Mouse (Mus musculus): ENCODE data around the gene Megf11.
"Not testable (repeated sequence)": the region's sequence is repeated elsewhere in the genome, so short reads cannot be mapped to it uniquely, and the experiment has no call there.

Megf11 gene

DNA sequence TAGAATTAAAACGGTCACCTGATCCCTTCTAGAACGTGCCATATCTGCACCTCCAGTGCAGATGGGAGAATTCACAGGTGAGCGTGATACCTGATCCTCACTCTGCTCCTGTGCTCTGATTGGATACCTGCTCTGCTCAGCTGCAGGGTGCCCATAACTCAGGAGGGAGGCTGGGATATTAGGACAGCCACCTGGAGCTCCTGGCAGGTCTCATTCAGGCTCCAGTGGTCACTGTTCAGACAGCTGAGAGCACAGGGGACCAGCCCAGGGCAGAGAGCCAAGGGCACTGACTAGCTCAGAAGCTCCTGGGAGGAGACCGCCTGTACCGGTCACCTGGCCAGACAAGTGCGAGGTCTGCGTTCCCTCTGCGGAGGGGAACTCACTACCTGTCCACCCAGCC lies 80.7 kb downstream of the Megf11 start:
- no peak for DNase-seq (ENCODE audit: low spot score)

- DNase-seq (ENCODE audit: low spot score) = no peak
Observed at GRCm38 (mm10) chr9:64466564-64466963, 81.1 kb downstream of the Megf11 start.

DNA sequence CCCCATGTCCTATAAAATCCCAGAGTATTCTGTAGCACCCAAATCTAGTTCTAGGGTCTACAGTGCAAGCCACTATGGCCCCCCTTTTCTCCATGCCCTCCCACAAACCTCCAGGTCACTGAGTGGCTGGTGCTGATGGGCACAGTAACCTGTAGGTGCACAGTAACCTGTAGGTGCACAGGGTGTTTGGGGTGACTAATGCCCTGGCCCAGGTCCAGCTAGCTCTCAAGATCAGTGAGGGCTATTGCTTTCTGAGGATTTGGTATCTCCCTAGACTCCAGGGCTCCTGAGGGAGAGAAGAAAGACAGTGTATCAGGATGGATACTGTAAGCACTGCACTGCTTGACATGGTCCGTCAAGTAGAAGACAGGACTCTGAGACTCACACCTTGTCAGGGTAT lies 85.4 kb downstream of the Megf11 start:
- no peak for DNase-seq (ENCODE audit: low spot score)

DNA sequence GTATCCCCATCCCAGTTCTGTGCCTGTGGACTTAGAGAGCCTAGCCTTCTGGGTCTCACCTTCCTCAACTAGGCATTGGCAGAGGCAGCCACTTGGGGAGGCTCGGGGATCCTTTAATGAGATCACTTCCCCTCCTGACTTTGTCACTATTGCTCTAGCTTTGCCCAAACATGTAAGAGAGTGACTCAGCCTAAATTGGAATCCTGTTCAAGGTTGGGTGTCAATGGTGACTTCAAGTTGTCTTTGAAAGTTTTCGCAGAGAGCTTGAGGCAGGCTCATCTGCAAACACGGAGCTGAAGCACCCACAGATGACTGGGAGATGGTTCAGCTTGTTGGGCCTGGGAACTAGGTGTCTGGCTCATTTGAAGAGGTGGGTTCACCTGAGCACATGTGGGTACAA lies 85.9 kb downstream of the Megf11 start:
- no peak for DNase-seq (ENCODE audit: low spot score)

GRCm38 (mm10) chr9:64472165-64472564 lies 86.7 kb downstream of the Megf11 start:
- DNase-seq (ENCODE audit: low spot score) = no peak

DNA sequence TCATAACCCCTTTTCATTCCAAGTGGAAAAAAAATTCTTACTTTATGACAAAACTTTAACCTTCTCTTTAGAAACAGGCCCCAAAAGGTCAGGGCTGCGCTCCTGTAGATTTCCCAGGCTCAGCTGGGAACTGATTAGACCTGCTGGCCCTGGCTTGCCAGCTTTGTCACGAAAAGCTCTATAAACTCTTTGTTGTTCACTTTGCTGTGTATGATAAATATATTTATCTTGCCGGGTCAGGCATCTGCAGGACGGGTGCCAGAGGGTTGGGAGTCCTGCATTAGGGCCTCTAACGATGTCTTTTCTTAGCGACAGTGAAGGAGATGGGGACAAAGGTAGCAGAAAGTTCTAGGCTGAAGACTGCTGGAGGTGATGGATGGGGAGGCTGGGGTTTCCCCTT lies 87.3 kb downstream of the Megf11 start:
- DNase-seq (ENCODE audit: low spot score) = no peak

GRCm38 (mm10) chr9:64473170-64473569 lies 87.7 kb downstream of the Megf11 start:
- DNase-seq (ENCODE audit: low spot score) = no peak

GRCm38 (mm10) chr9:64473695-64474094 lies 88.3 kb downstream of the Megf11 start:
- DNase-seq (ENCODE audit: low spot score) = no peak

GRCm38 (mm10) chr9:64474142-64474541 lies 88.7 kb downstream of the Megf11 start:
- no peak for DNase-seq (ENCODE audit: low spot score)

DNA sequence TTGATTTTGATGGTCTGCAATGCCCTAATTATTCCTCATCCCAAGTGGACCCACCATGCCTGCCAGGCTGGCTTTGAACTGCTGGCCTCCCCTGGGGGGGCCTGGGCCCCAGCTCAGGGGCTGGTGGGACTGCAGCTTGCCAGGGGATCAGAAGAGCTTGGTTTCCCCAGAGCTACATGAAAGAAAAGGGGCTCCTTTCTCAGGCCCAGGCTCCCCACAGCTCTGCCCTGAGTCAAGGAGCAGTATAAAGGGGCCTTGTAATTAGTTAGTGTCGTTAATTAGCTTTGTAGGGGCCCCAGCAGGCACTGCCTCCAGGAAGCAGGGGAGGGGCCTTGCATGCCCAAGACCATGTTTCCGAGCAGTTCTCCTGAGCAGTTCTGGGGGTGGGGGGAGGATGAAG lies 90.5 kb downstream of the Megf11 start:
- DNase-seq (ENCODE audit: low spot score) = no peak

GRCm38 (mm10) chr9:64477397-64477796 lies 92.0 kb downstream of the Megf11 start:
- DNase-seq (ENCODE audit: low spot score) = not testable (repeated sequence)

DNA sequence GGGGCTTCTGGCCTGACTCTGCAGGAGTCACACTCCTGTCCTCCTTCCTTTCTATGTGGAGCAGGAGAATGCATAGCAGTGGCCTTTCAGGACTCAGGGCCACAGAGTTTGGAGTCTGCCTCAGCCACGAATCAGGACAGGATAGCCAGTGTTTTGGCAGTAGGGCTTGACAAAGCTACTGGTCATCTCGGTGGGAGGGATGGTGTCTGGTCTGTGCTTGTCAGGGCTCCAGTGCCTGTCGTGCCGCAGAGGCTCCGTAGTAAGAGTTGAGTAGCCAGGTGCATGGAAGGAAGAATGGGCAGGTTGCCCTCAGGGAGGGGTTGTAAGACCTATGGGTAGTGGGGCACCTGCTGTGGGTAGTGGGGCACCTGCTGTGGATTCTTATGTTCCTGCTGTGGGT lies 96.7 kb downstream of the Megf11 start:
- no peak for DNase-seq (ENCODE audit: low spot score)

GRCm38 (mm10) chr9:64487377-64487776 lies 102.0 kb downstream of the Megf11 start:
- DNase-seq (ENCODE audit: low spot score) = no peak

DNA sequence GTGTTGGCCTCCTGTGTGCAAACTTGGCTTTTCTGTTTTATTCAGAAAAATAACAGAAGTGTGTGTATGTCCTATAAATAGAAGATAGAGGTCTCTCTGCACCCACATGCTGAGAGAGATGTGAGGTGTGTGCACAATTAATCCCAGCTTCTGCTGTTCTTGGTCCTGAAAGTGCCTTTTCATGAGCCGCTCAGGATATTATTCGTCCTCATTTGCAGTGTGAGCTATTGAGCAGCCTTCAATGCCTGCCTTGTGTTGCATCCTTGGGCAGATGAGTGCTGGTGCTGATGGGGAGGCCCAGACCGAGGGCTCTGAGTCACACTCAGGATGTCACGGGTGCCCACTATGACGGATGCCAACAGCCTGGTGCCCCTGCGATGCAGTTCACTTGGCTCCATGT lies 109.2 kb downstream of the Megf11 start:
- DNase-seq (ENCODE audit: low spot score) = no peak

DNA sequence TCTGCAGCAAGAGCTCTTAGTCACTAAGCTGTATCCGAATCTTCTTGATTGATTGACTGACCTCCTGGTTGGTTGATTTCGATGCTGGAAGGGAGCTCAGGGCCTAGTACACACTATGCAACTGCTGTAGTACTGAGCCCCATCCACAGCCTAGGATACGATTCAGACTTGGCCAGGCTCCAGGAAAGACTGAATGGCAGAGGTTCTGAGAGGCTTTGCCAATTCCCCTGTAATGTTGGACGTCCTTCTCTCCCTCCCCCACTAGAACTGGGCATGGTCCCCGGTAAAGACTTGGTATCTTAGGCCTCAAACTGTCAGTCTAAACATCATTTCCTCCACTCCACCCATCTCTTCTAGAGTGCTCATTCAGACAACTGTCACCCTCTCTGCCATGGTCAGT lies 113.5 kb downstream of the Megf11 start:
- DNase-seq (ENCODE audit: low spot score) = no peak

- DNase-seq (ENCODE audit: low spot score) = no peak
Observed at GRCm38 (mm10) chr9:64501211-64501610, 115.8 kb downstream of the Megf11 start.

GRCm38 (mm10) chr9:64503996-64504395 lies 118.6 kb downstream of the Megf11 start:
- DNase-seq (ENCODE audit: low spot score) = no peak

DNA sequence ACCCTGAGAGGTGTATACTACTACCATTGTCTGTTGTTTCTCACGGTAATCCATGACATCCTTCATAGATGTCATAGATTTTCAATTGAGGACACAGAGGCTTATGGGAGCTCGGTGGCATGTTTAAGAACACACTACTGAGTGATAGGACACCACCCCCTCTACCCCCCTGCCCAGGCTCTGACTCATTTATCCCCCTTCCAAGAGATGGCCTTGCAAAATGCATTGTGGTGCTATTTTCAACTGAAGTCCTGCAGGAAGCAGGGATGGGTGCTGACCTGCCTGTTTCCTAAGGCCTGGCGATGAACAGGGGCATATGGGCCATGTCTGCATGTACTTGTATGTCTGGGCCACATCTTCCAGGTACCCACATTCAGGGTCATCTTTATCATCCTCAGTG lies 119.0 kb downstream of the Megf11 start:
- DNase-seq (ENCODE audit: low spot score) = no peak

DNA sequence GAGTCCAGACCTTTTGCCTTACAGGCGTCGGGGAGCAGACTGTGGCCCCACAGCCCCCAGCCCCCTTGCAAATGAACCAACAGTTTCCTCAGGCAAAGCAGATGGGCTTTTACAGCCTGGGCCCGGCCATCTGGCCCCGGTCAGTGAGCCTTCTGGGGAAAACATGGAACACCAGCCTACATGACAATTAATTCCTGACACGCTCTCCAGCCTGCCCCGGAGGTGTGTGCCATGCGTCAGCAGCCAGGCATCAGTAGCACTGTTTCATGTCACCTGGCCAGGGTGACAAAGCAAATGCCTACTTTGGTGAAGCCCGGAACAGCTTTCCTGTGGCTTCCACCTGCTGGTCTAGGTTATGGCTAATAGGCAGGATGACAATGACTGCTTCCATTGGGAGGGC lies 119.5 kb downstream of the Megf11 start:
- no peak for DNase-seq (ENCODE audit: low spot score)

- no peak for DNase-seq (ENCODE audit: low spot score)
Observed at GRCm38 (mm10) chr9:64506440-64507206, 121.2 kb downstream of the Megf11 start.

DNA sequence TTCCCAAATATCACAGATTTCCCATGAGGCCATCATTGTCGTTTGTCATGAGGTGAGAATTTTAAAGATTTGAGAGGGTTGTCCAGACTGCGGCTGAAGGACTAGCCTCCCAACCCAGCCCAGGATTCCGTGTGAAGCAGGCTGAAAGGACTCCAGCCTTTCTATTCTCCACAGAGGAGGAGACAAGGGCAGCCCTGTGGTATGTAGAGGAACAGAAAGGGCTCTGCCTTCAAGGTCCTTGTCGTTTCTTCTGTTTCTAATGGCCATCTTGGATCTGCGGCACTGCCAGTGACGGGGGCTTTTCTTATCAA lies 121.7 kb downstream of the Megf11 start:
- DNase-seq (ENCODE audit: low spot score) = no peak

GRCm38 (mm10) chr9:64507995-64508394 lies 122.6 kb downstream of the Megf11 start:
- DNase-seq (ENCODE audit: low spot score) = no peak

DNA sequence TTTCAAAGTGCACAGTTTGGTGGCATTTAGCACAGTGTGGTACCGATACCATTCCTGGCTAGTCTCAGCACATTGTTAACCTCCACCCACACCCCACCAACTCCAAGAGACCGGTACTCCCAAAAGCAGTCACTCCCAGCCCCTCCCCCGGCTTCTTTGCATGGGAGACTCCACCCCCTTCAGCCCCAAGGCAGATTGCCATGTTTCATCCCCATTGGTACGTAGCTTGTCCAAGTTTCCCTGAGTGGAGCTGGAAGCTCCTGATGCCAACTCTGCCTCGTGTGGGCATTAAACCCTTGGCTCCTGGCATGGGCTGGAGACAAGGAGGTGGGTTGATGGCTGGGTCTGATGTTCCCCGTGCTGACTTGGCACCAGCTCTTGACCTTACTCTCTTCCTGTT lies 129.4 kb downstream of the Megf11 start:
- no peak for DNase-seq (ENCODE audit: low spot score)

GRCm38 (mm10) chr9:64519921-64520746 lies 134.7 kb downstream of the Megf11 start:
- no peak for DNase-seq (ENCODE audit: low spot score)
